Mouse (Mus musculus): ENCODE data around the gene Trim30a. TPM values are rescaled to one million over a fixed set of nuclear protein-coding genes. Genes with fewer than 3 reads are reported as not detected.
"Not testable (repeated sequence)": the region's sequence is repeated elsewhere in the genome, so short reads cannot be mapped to it uniquely, and the experiment has no call there.

The Trim30a gene
- 1.8 and 2.3 TPM in 2 replicates for polyA plus RNA-seq (2015; fragmentation: Nextera tagmentation; extraction: Ambion mirVana)

- no peak for ATAC-seq (ENCODE audit: insufficient number of reproducible peaks, low FRiP score, low TSS enrichment, low read depth)
- Histone ChIP-seq H3K9me3 (replicated peaks) (no peaks in the 10 kb centered on the region), H3K4me2 (replicated peaks) (no peak within 1 kb of the TSS), H3K27ac (replicated peaks) (no peak within 1 kb of the TSS), H3K9ac (no peak within 1 kb of the TSS), H3K4me1 (no peaks in the 10 kb centered on the region), H3K36me3 (no peaks in the 10 kb centered on the region), H3K27me3 (no peaks in the 10 kb centered on the region), H3K4me3 (replicated peaks) (no peak within 1 kb of the TSS)
- WGBS = 65% methylated on average over 3 of the region's 3 CpGs
Measured at GRCm38 (mm10) chr7:104465065-104465744, at the start of gene Trim30a. TSS of gene Trim30a (minus strand) at chr7:104465193.

GRCm38 (mm10) chr7:104507421-104508065 is 42.5 kb upstream of the Trim30a start, which contains the start of gene Trim30d:
TSS of gene Trim30d (minus strand) at chr7:104507849.
- H3K4me2 ChIP-seq (replicated peaks); H3K9me3 ChIP-seq (replicated peaks); ATAC-seq (ENCODE audit: insufficient number of reproducible peaks, low FRiP score, low TSS enrichment, low read depth); H3K4me3 ChIP-seq (replicated peaks); H3K9ac ChIP-seq; H3K27me3 ChIP-seq; H3K27ac ChIP-seq (replicated peaks); H3K4me1 ChIP-seq; H3K36me3 ChIP-seq: not testable (repeated sequence)

- H3K27me3 ChIP-seq = no peaks in the 10 kb centered on the region
- no peak overlapping the region for H3K27ac ChIP-seq (replicated peaks)
- peak overlapping the region; percentile 39 for H3K4me3 ChIP-seq (replicated peaks)
- H3K9ac ChIP-seq = no peak overlapping the region
- H3K4me1 ChIP-seq = no peaks in the 10 kb centered on the region
- no peaks in the 10 kb centered on the region for H3K9me3 ChIP-seq (replicated peaks)
- H3K36me3 ChIP-seq = no peaks in the 10 kb centered on the region
- WGBS = 3% methylated on average over 52 of the region's 59 CpGs
- H3K4me2 ChIP-seq (replicated peaks) = peak overlapping the region; percentile 50
- peak; percentile 51; the same call in 1 of the 2 replicates for ATAC-seq (ENCODE audit: insufficient number of reproducible peaks, low FRiP score, low TSS enrichment, low read depth)
Measured at GRCm38 (mm10) chr7:104501589-104502371, 36.8 kb upstream of the Trim30a start.

- ATAC-seq (ENCODE audit: insufficient number of reproducible peaks, low FRiP score, low TSS enrichment, low read depth); H3K4me2 ChIP-seq (replicated peaks); H3K27ac ChIP-seq (replicated peaks); H3K36me3 ChIP-seq; H3K27me3 ChIP-seq; H3K9me3 ChIP-seq (replicated peaks); H3K9ac ChIP-seq; H3K4me1 ChIP-seq; H3K4me3 ChIP-seq (replicated peaks): not testable (repeated sequence)
- WGBS = 69% methylated on average over 6 of the region's 6 CpGs
Measured at GRCm38 (mm10) chr7:104501186-104501585, 36.2 kb upstream of the Trim30a start.

- H3K27me3 ChIP-seq; H3K36me3 ChIP-seq; ATAC-seq (ENCODE audit: insufficient number of reproducible peaks, low FRiP score, low TSS enrichment, low read depth); H3K27ac ChIP-seq (replicated peaks); H3K4me1 ChIP-seq; H3K4me3 ChIP-seq (replicated peaks); H3K9ac ChIP-seq; H3K4me2 ChIP-seq (replicated peaks); H3K9me3 ChIP-seq (replicated peaks): not testable (repeated sequence)
- 39% methylated on average over 7 of the region's 8 CpGs for WGBS
Measured at GRCm38 (mm10) chr7:104499464-104499863, 34.5 kb upstream of the Trim30a start.

GRCm38 (mm10) chr7:104445961-104446645 is 18.9 kb downstream of the Trim30a start:
- Histone ChIP-seq H3K4me3 (replicated peaks) (no peak overlapping the region), H3K4me1 (no peaks in the 10 kb centered on the region), H3K27me3 (no peaks in the 10 kb centered on the region), H3K36me3 (no peaks in the 10 kb centered on the region), H3K9me3 (replicated peaks) (no peaks in the 10 kb centered on the region), H3K4me2 (replicated peaks) (no peak overlapping the region), H3K27ac (replicated peaks) (no peak overlapping the region; the same call in 1 of the 2 replicates), H3K9ac (no peak overlapping the region)
- WGBS = 37% methylated on average over 2 of the region's 2 CpGs
- no peak for ATAC-seq (ENCODE audit: insufficient number of reproducible peaks, low FRiP score, low TSS enrichment, low read depth)

- 80% methylated on average over 3 of the region's 3 CpGs for WGBS
- H3K27ac ChIP-seq (replicated peaks) = no peak overlapping the region
- no peaks in the 10 kb centered on the region for H3K4me1 ChIP-seq
- H3K9ac ChIP-seq = no peak overlapping the region
- H3K27me3 ChIP-seq = no peaks in the 10 kb centered on the region
- H3K4me2 ChIP-seq (replicated peaks) = no peak overlapping the region
- H3K9me3 ChIP-seq (replicated peaks) = no peaks in the 10 kb centered on the region
- H3K4me3 ChIP-seq (replicated peaks) = no peak overlapping the region
- H3K36me3 ChIP-seq = no peaks in the 10 kb centered on the region
- ATAC-seq (ENCODE audit: insufficient number of reproducible peaks, low FRiP score, low TSS enrichment, low read depth) = no peak
Measured at GRCm38 (mm10) chr7:104404460-104404950, 60.5 kb downstream of the Trim30a start.

GRCm38 (mm10) chr7:104401140-104401539 is 63.9 kb downstream of the Trim30a start:
- Histone ChIP-seq H3K4me2 (replicated peaks) (no peak overlapping the region), H3K27ac (replicated peaks) (no peak overlapping the region), H3K9me3 (replicated peaks) (no peaks in the 10 kb centered on the region), H3K27me3 (no peaks in the 10 kb centered on the region), H3K36me3 (no peaks in the 10 kb centered on the region), H3K9ac (no peak overlapping the region), H3K4me1 (no peaks in the 10 kb centered on the region), H3K4me3 (replicated peaks) (no peak overlapping the region)
- ATAC-seq (ENCODE audit: insufficient number of reproducible peaks, low FRiP score, low TSS enrichment, low read depth) = no peak

- Histone ChIP-seq H3K36me3 (no peaks in the 10 kb centered on the region), H3K9me3 (replicated peaks) (no peaks in the 10 kb centered on the region), H3K27me3 (no peaks in the 10 kb centered on the region), H3K27ac (replicated peaks) (no peak within 1 kb of the TSS), H3K4me3 (replicated peaks) (no peak within 1 kb of the TSS), H3K4me1 (no peaks in the 10 kb centered on the region), H3K4me2 (replicated peaks) (no peak within 1 kb of the TSS), H3K9ac (no peak within 1 kb of the TSS)
- no peak for ATAC-seq (ENCODE audit: insufficient number of reproducible peaks, low FRiP score, low TSS enrichment, low read depth)
- WGBS = 64% methylated on average over 1 of the region's 1 CpGs
Measured at GRCm38 (mm10) chr7:104400698-104401097, 64.3 kb downstream of the Trim30a start, which contains the start of gene Trim30c. TSS of gene Trim30c (minus strand) at chr7:104400837.

- no peak overlapping the region for H3K27ac ChIP-seq (replicated peaks)
- H3K9me3 ChIP-seq (replicated peaks) = no peaks in the 10 kb centered on the region
- no peaks in the 10 kb centered on the region for H3K27me3 ChIP-seq
- no peak overlapping the region for H3K4me2 ChIP-seq (replicated peaks)
- H3K4me1 ChIP-seq = no peaks in the 10 kb centered on the region
- H3K9ac ChIP-seq = no peak overlapping the region
- no peak for ATAC-seq (ENCODE audit: insufficient number of reproducible peaks, low FRiP score, low TSS enrichment, low read depth)
- no peak overlapping the region for H3K4me3 ChIP-seq (replicated peaks)
- no peaks in the 10 kb centered on the region for H3K36me3 ChIP-seq
- WGBS = 59% methylated on average over 1 of the region's 1 CpGs
Measured at GRCm38 (mm10) chr7:104398492-104398891, 66.5 kb downstream of the Trim30a start.
